Mouse (Mus musculus): ENCODE data around the gene Mnt.

Gene Mnt

GRCm38 (mm10) chr11:74831606-74832451, 1.1 kb downstream of the Mnt start:
- peak; percentile 100 for DNase-seq (ENCODE audit: extremely low read depth, insufficient read length, low spot score)

GRCm38 (mm10) chr11:74832503-74833143, 1.9 kb downstream of the Mnt start:
- DNase-seq (ENCODE audit: extremely low read depth, insufficient read length, low spot score) = peak; percentile 90

- no peak for DNase-seq (ENCODE audit: extremely low read depth, insufficient read length, low spot score)
Measured at GRCm38 (mm10) chr11:74833536-74834358, 3.0 kb downstream of the Mnt start.

- DNase-seq (ENCODE audit: extremely low read depth, insufficient read length, low spot score) = no peak
Measured at GRCm38 (mm10) chr11:74834359-74834638, 3.6 kb downstream of the Mnt start.

- DNase-seq (ENCODE audit: extremely low read depth, insufficient read length, low spot score) = no peak
Measured at GRCm38 (mm10) chr11:74834650-74835277, 4.0 kb downstream of the Mnt start.

GRCm38 (mm10) chr11:74835593-74836224, 5.0 kb downstream of the Mnt start:
- no peak for DNase-seq (ENCODE audit: extremely low read depth, insufficient read length, low spot score)

GRCm38 (mm10) chr11:74836225-74837055, 5.7 kb downstream of the Mnt start:
- DNase-seq (ENCODE audit: extremely low read depth, insufficient read length, low spot score) = no peak

- DNase-seq (ENCODE audit: extremely low read depth, insufficient read length, low spot score) = no peak
Measured at GRCm38 (mm10) chr11:74837056-74837693, 6.5 kb downstream of the Mnt start.

GRCm38 (mm10) chr11:74837694-74838431, 7.1 kb downstream of the Mnt start:
- peak; percentile 95 for DNase-seq (ENCODE audit: extremely low read depth, insufficient read length, low spot score)

- peak; percentile 98 for DNase-seq (ENCODE audit: extremely low read depth, insufficient read length, low spot score)
Measured at GRCm38 (mm10) chr11:74838441-74838840, 7.7 kb downstream of the Mnt start.

GRCm38 (mm10) chr11:74838971-74839370, 8.3 kb downstream of the Mnt start:
- peak; percentile 66 for DNase-seq (ENCODE audit: extremely low read depth, insufficient read length, low spot score)

- DNase-seq (ENCODE audit: extremely low read depth, insufficient read length, low spot score) = no peak
Measured at GRCm38 (mm10) chr11:74839860-74840715, 9.4 kb downstream of the Mnt start.

GRCm38 (mm10) chr11:74840739-74841138, 10.0 kb downstream of the Mnt start:
- no peak for DNase-seq (ENCODE audit: extremely low read depth, insufficient read length, low spot score)

- DNase-seq (ENCODE audit: extremely low read depth, insufficient read length, low spot score) = no peak
Measured at GRCm38 (mm10) chr11:74841366-74841765, 10.6 kb downstream of the Mnt start.

GRCm38 (mm10) chr11:74842045-74842444, 11.3 kb downstream of the Mnt start:
- no peak for DNase-seq (ENCODE audit: extremely low read depth, insufficient read length, low spot score)

- DNase-seq (ENCODE audit: extremely low read depth, insufficient read length, low spot score) = no peak
Measured at GRCm38 (mm10) chr11:74842656-74843434, 12.1 kb downstream of the Mnt start.

- no peak for DNase-seq (ENCODE audit: extremely low read depth, insufficient read length, low spot score)
Measured at GRCm38 (mm10) chr11:74843435-74843714, 12.7 kb downstream of the Mnt start.

Data from 3134 (cell line).